Mouse (Mus musculus) macrophage (primary cell): Measurements from ENCODE around the gene Mmp24. TPM values are rescaled to one million over a fixed set of nuclear protein-coding genes. Genes with fewer than 3 reads are reported as not detected.

Experiments
- polyA plus RNA-seq: library from polyadenylated mRNA; stranded (reverse); fragments of 250-400 nt; gene quantifications from 3 replicates; pipeline ENCODE4 v1.2.4, GENCODE M21; 2018; ENCODE audit warnings: inconsistent platforms

The Mmp24 gene
- polyA plus RNA-seq, 1 experiment from 2014 or later: 0.04 TPM

Other genes with a start within 250 kb of the Mmp24 start
- 13.3 to 14.6 TPM (median 14.0 TPM) in 3 replicates for gene Gss, start 182.5 kb upstream of the Mmp24 start, polyA plus RNA-seq
- gene Myh7b, start 164.1 kb upstream of the Mmp24 start, polyA plus RNA-seq: not detected in 3 replicates
- gene Trpc4ap, start 83.0 kb upstream of the Mmp24 start, polyA plus RNA-seq: 75.1 to 96.9 TPM (median 95.0 TPM) in 3 replicates
- 36.4 to 53.2 TPM (median 42.4 TPM) in 3 replicates for gene Edem2, start 45.9 kb upstream of the Mmp24 start, polyA plus RNA-seq
- gene Gm17581, start 39.5 kb upstream of the Mmp24 start, polyA plus RNA-seq: not detected in 3 replicates
- 2.1 to 2.6 TPM (median 2.5 TPM) in 3 replicates for gene Procr, start 24.2 kb upstream of the Mmp24 start, polyA plus RNA-seq
- gene BC029722, start 44.1 kb downstream of the Mmp24 start, polyA plus RNA-seq: 37.9 to 45.5 TPM (median 39.4 TPM) in 3 replicates
- gene Eif6, start 51.6 kb downstream of the Mmp24 start, polyA plus RNA-seq: 20.9 to 79.0 TPM (median 44.6 TPM) in 3 replicates
- not detected in 3 replicates for gene Fam83c, start 59.5 kb downstream of the Mmp24 start, polyA plus RNA-seq
- gene Uqcc1, start 155.0 kb downstream of the Mmp24 start, polyA plus RNA-seq: 27.3 to 47.7 TPM (median 28.7 TPM) in 3 replicates
- gene Gm15557, start 165.4 kb downstream of the Mmp24 start, polyA plus RNA-seq: not detected in 3 replicates
- gene Gdf5, start 170.0 kb downstream of the Mmp24 start, polyA plus RNA-seq: not detected in 3 replicates
- gene Cep250, start 181.1 kb downstream of the Mmp24 start, polyA plus RNA-seq: 55.2 to 100 TPM (median 84.4 TPM) in 3 replicates
- gene 6430550D23Rik, start 232.6 kb downstream of the Mmp24 start, polyA plus RNA-seq: 0.32 to 1.0 TPM (median 0.37 TPM) in 3 replicates
- gene Ergic3, start 232.7 kb downstream of the Mmp24 start, polyA plus RNA-seq: 160 to 212 TPM (median 187 TPM) in 3 replicates